26 mouse cellular contexts compared by ENCODE assay signal in genomic region chr16:63794292-63794691, GRCm38 (mm10).
DNase-seq lines count a peak whose midpoint lies in the region; ATAC-seq and TF ChIP-seq lines count a peak whose summit lies in the region.
"Had no signal": no experiment of that assay in that cellular context is flagged by ENCODE, and none has a peak within 500 bp of the region (broad histone marks: within the 10 kb centered on the region; RNA-seq: fewer than 3 reads in every experiment).

No protein-coding gene starts in this region.

- no peak overlapping the region for H3K27ac ChIP-seq in forebrain, embryonic 13.5 days
- no peak overlapping the region for H3K27ac ChIP-seq in forebrain, embryonic 16.5 days (ENCODE audit: low read length)
- peak overlapping the region; percentile 63 for H3K27ac ChIP-seq in layer of hippocampus, adult 2 months
- H3K27ac ChIP-seq in midbrain, embryonic 11.5 days (ENCODE audit: low read depth, low read length): no peak overlapping the region
- no peak overlapping the region for H3K27ac ChIP-seq in midbrain, embryonic 10.5 days (replicated peaks)
- peak overlapping the region; percentile 76 for H3K27ac ChIP-seq in embryonic fibroblast, embryonic 13.5 days (ENCODE audit: insufficient read depth, low read length)
- no peak overlapping the region for H3K27ac ChIP-seq in kidney, embryonic 16.5 days (ENCODE audit: low read length)
- H3K27ac ChIP-seq: hindbrain, embryonic 10.5 days; hindbrain, embryonic 15.5 days; liver, embryonic 12.5 days had no signal

- H3K4me2 ChIP-seq in forebrain, embryonic 13.5 days: no peak overlapping the region
- no peak overlapping the region for H3K4me2 ChIP-seq in forebrain, embryonic 16.5 days (ENCODE audit: low read length)
- no peak overlapping the region for H3K4me2 ChIP-seq in midbrain, embryonic 11.5 days
- H3K4me2 ChIP-seq in kidney, embryonic 16.5 days (replicated peaks; ENCODE audit: low read depth, low read length): no peak overlapping the region
- H3K4me2 ChIP-seq: hindbrain, embryonic 15.5 days; liver, embryonic 12.5 days had no signal

- no peak for TF ChIP-seq CTCF in layer of hippocampus, adult 2 months (conservative IDR thresholded peaks at IDR 0.05)
- TF ChIP-seq CTCF in embryonic fibroblast, embryonic 13.5 days (IDR thresholded peaks at IDR 0.05; ENCODE audit: borderline replicate concordance, insufficient read depth, low read length): no peak

- no peak overlapping the region for H3K4me3 ChIP-seq in forebrain, embryonic 13.5 days
- no peak overlapping the region for H3K4me3 ChIP-seq in forebrain, embryonic 16.5 days (replicated peaks; ENCODE audit: low read length)
- H3K4me3 ChIP-seq in layer of hippocampus, adult 2 months: peak overlapping the region; percentile 7; the same call in 1 of the 2 replicates
- no peak overlapping the region for H3K4me3 ChIP-seq in midbrain, embryonic 11.5 days (ENCODE audit: low read depth, low read length)
- H3K4me3 ChIP-seq in midbrain, embryonic 10.5 days: no peak overlapping the region
- H3K4me3 ChIP-seq in embryonic fibroblast, embryonic 13.5 days (ENCODE audit: insufficient read depth, low read length): no peak overlapping the region
- no peak overlapping the region for H3K4me3 ChIP-seq in kidney, embryonic 16.5 days (ENCODE audit: low read length)
- H3K4me3 ChIP-seq: hindbrain, embryonic 10.5 days; hindbrain, embryonic 15.5 days; liver, embryonic 12.5 days had no signal

- no peaks in the 10 kb centered on the region for H3K36me3 ChIP-seq in forebrain, embryonic 13.5 days (ENCODE audit: poor library complexity, severe bottlenecking)
- H3K36me3 ChIP-seq in forebrain, embryonic 16.5 days (ENCODE audit: control insufficient read depth, insufficient read depth): no peaks in the 10 kb centered on the region
- no peaks in the 10 kb centered on the region for H3K36me3 ChIP-seq in midbrain, embryonic 11.5 days (ENCODE audit: control insufficient read depth, insufficient read depth, low read length)
- no peaks in the 10 kb centered on the region for H3K36me3 ChIP-seq in midbrain, embryonic 10.5 days
- no peaks in the 10 kb centered on the region for H3K36me3 ChIP-seq in kidney, embryonic 16.5 days (ENCODE audit: insufficient read depth, low read length)
- H3K36me3 ChIP-seq: G1E; hindbrain, embryonic 10.5 days; hindbrain, embryonic 15.5 days; liver, embryonic 12.5 days had no signal

- no peaks in the 10 kb centered on the region for H3K9me3 ChIP-seq in forebrain, embryonic 13.5 days (replicated peaks)
- H3K9me3 ChIP-seq in forebrain, embryonic 16.5 days (ENCODE audit: control insufficient read depth, low read length): no peaks in the 10 kb centered on the region
- H3K9me3 ChIP-seq in midbrain, embryonic 11.5 days (ENCODE audit: control insufficient read depth, low read length): no peaks in the 10 kb centered on the region
- H3K9me3 ChIP-seq in midbrain, embryonic 10.5 days (replicated peaks): no peaks in the 10 kb centered on the region
- no peaks in the 10 kb centered on the region for H3K9me3 ChIP-seq in kidney, embryonic 16.5 days (ENCODE audit: low read length)
- H3K9me3 ChIP-seq: G1E; hindbrain, embryonic 10.5 days; hindbrain, embryonic 15.5 days; liver, embryonic 12.5 days had no signal

- DNase-seq in layer of hippocampus, adult 2 months (ENCODE audit: low spot score in 2 of 2): no peak
- no peak for DNase-seq in layer of hippocampus, postnatal 10 days (ENCODE audit: low spot score in 2 of 2)
- peak; percentile 66 for DNase-seq in midbrain, embryonic 11.5 days (ENCODE audit: low spot score, missing footprints)
- DNase-seq in midbrain, embryonic 10.5 days (ENCODE audit: low spot score): no peak
- DNase-seq: adrenal gland, postnatal 10 days; cerebellum, adult 11 months; cerebellum, adult 9-10 months; embryo, embryonic 11 days; gastrocnemius, postnatal 10 days; heart, postnatal 10 days; kidney, adult 11 months; kidney, postnatal 25 days; left cerebral cortex, postnatal 4 days; liver, postnatal 0 days; thymus, postnatal 14 days had no signal

- no peak overlapping the region for H3K9ac ChIP-seq in forebrain, embryonic 13.5 days
- no peak overlapping the region for H3K9ac ChIP-seq in forebrain, embryonic 16.5 days (replicated peaks; ENCODE audit: low read depth, low read length)
- no peak overlapping the region for H3K9ac ChIP-seq in midbrain, embryonic 11.5 days (ENCODE audit: low read length)
- no peak overlapping the region for H3K9ac ChIP-seq in kidney, embryonic 16.5 days (replicated peaks; ENCODE audit: low read length)
- H3K9ac ChIP-seq: hindbrain, embryonic 15.5 days; liver, embryonic 12.5 days; liver, postnatal 0 days had no signal

- H3K27me3 ChIP-seq in forebrain, embryonic 13.5 days: no peaks in the 10 kb centered on the region
- H3K27me3 ChIP-seq in forebrain, embryonic 16.5 days (replicated peaks; ENCODE audit: control insufficient read depth, insufficient read depth, low read length): no peaks in the 10 kb centered on the region
- no peaks in the 10 kb centered on the region for H3K27me3 ChIP-seq in midbrain, embryonic 11.5 days (ENCODE audit: control insufficient read depth, insufficient read depth, low read length)
- no peaks in the 10 kb centered on the region for H3K27me3 ChIP-seq in midbrain, embryonic 10.5 days (ENCODE audit: low read depth, poor library complexity, severe bottlenecking)
- no peaks in the 10 kb centered on the region for H3K27me3 ChIP-seq in kidney, embryonic 16.5 days (ENCODE audit: insufficient read depth, low read length)
- H3K27me3 ChIP-seq: hindbrain, embryonic 15.5 days; liver, embryonic 12.5 days had no signal

- no peak for TF ChIP-seq POLR2A in embryonic fibroblast, embryonic 13.5 days (IDR thresholded peaks at IDR 0.05; ENCODE audit: low read depth, low read length)

- 0 out of 2 replicates have a peak, but pooled peaks have one; percentile 36 for ATAC-seq in forebrain, embryonic 13.5 days
- ATAC-seq in forebrain, embryonic 16.5 days: no peak
- ATAC-seq in midbrain, embryonic 11.5 days (ENCODE audit: low FRiP score): no peak
- no peak for ATAC-seq in kidney, embryonic 16.5 days (ENCODE audit: low FRiP score, low TSS enrichment)
- ATAC-seq: inflammation-experienced regulatory T-cells, adult 6 months; liver, embryonic 12.5 days; liver, postnatal 0 days; midbrain, embryonic 16.5 days; Patski had no signal

- WGBS in forebrain, embryonic 13.5 days: 49% methylated on average over 5 of the region's 5 CpGs
- 32% methylated on average over 5 of the region's 5 CpGs for WGBS in forebrain, embryonic 16.5 days
- WGBS in midbrain, embryonic 11.5 days: 93% methylated on average over 5 of the region's 5 CpGs
- 90% methylated on average over 5 of the region's 5 CpGs for WGBS in midbrain, embryonic 10.5 days
- 89% methylated on average over 5 of the region's 5 CpGs for WGBS in kidney, embryonic 16.5 days

- H3K4me1 ChIP-seq in forebrain, embryonic 13.5 days: peaks cover 17% of the 10 kb centered on the region
- peaks cover 4% of the 10 kb centered on the region for H3K4me1 ChIP-seq in forebrain, embryonic 16.5 days (replicated peaks; ENCODE audit: control insufficient read depth, insufficient read depth, low read length)
- H3K4me1 ChIP-seq in midbrain, embryonic 11.5 days (ENCODE audit: control insufficient read depth, insufficient read depth, low read length): no peaks in the 10 kb centered on the region
- no peaks in the 10 kb centered on the region for H3K4me1 ChIP-seq in midbrain, embryonic 10.5 days
- H3K4me1 ChIP-seq in embryonic fibroblast, embryonic 13.5 days (ENCODE audit: control insufficient read depth, insufficient read depth, low read length): no peaks in the 10 kb centered on the region; the same call in 1 of the 2 replicates
- H3K4me1 ChIP-seq in kidney, embryonic 16.5 days (ENCODE audit: insufficient read depth, low read length): no peaks in the 10 kb centered on the region
- H3K4me1 ChIP-seq: hindbrain, embryonic 10.5 days; liver, embryonic 12.5 days had no signal

Comparison
In these comparisons a context has a peak if more than half of its experiments do, and no peak if none do; other contexts are left out.
1. H3K27ac ChIP-seq: peak in layer of hippocampus, adult 2 months (single experiment) and embryonic fibroblast, embryonic 13.5 days (single experiment); none in forebrain, embryonic 13.5 days (single experiment), forebrain, embryonic 16.5 days (single experiment), midbrain, embryonic 11.5 days (single experiment), midbrain, embryonic 10.5 days (single experiment) and kidney, embryonic 16.5 days (single experiment).